Mouse (Mus musculus) thymus, adult 2 months (tissue): ENCODE data around the gene Gart. TPM values are rescaled to one million over a fixed set of nuclear protein-coding genes. Genes with fewer than 3 reads are reported as not detected.

Experiments used
- DNase-seq: peaks from one replicate; pipeline ENCODE4 v3.0.0; 2021
- H3K27ac ChIP-seq: fragments of 200-500 bp; 2 replicates; pipeline ENCODE4 v1.5.1; 2012; ENCODE audit warnings: low read length, control low read depth; ENCODE audit not compliant: control insufficient read depth, insufficient read depth
- H3K27me3 ChIP-seq: fragments of 200-500 bp; 2 replicates; pipeline ENCODE4 v1.6.1; 2012; ENCODE audit warnings: mild to moderate bottlenecking, low read length, moderate library complexity, mixed read lengths; ENCODE audit not compliant: control insufficient read depth, insufficient read depth
- H3K36me3 ChIP-seq: fragments of 200-500 bp; 2 replicates; pipeline ENCODE4 v1.6.1; 2012; ENCODE audit warnings: mild to moderate bottlenecking, low read length, moderate library complexity; ENCODE audit not compliant: control insufficient read depth, insufficient read depth
- H3K4me1 ChIP-seq: fragments of 200-500 bp; replicated peaks from 2 replicates; pipeline ENCODE4 v1.6.1; 2012; ENCODE audit warnings: low read length; ENCODE audit not compliant: control insufficient read depth, insufficient read depth
- H3K4me3 ChIP-seq: fragments of 200-500 bp; 2 replicates; pipeline ENCODE4 v1.5.1; 2012; ENCODE audit warnings: mild to moderate bottlenecking, low read length, control low read depth, moderate library complexity; ENCODE audit not compliant: control insufficient read depth, insufficient read depth
- CTCF ChIP-seq: fragments of 200-500 bp; IDR thresholded peaks from 2 replicates; pipeline ENCODE4 v1.5.1; 2012; ENCODE audit warnings: mild to moderate bottlenecking, control low read depth, low read length, moderate library complexity, borderline replicate concordance; ENCODE audit not compliant: control insufficient read depth, poor library complexity, insufficient read depth; ENCODE audit errors: extremely low read depth
- POLR2A ChIP-seq: fragments of 200-500 bp; IDR thresholded peaks from 2 replicates; pipeline ENCODE4 v1.6.1; 2012; ENCODE audit warnings: mild to moderate bottlenecking, low read length, control low read depth, moderate library complexity; ENCODE audit not compliant: control insufficient read depth, poor library complexity, insufficient read depth; ENCODE audit errors: extremely low read depth
- WGBS: fragments of 180-500 bp; shearing (Covaris S2); methylation state at CpG from one replicate; pipeline ENCODE4 v1.1.7; 2018; 5-methylcytosine and 5-hydroxymethylcytosine counted together
- polyA plus RNA-seq: library from polyadenylated mRNA; depleted of rRNA; stranded (reverse); fragments of >200 nt; gene quantifications from 2 replicates; pipeline ENCODE4 v1.2.3, GENCODE M21; 2012; rRNA removed

The Gart gene
- polyA plus RNA-seq, 1 experiment: 44.6 TPM

- Histone ChIP-seq H3K27ac (no peak overlapping the region), H3K4me1 (no peaks in the 10 kb centered on the region), H3K36me3 (peaks cover 18% of the 10 kb centered on the region), H3K27me3 (no peaks in the 10 kb centered on the region), H3K4me3 (no peak overlapping the region)
- 94% methylated on average over 14 of the region's 14 CpGs for WGBS
- TF ChIP-seq CTCF (no peak), POLR2A (no peak)
- no peak for DNase-seq
Measured at GRCm38 (mm10) chr16:91578980-91579720, 67.6 kb downstream of the Gart start.

GRCm38 (mm10) chr16:91575151-91575550 is 71.6 kb downstream of the Gart start:
- H3K27me3 ChIP-seq: no peaks in the 10 kb centered on the region
- no peak for DNase-seq
- peaks cover 15% of the 10 kb centered on the region for H3K36me3 ChIP-seq
- WGBS: 98% methylated on average over 13 of the region's 13 CpGs
- no peak for TF ChIP-seq POLR2A
- TF ChIP-seq CTCF: no peak
- H3K4me1 ChIP-seq: no peaks in the 10 kb centered on the region
- no peak overlapping the region for H3K27ac ChIP-seq
- H3K4me3 ChIP-seq: no peak overlapping the region

Other genes starting within 250 kb of the Gart start
- 28.5 and 35.6 TPM in 2 replicates for gene Il10rb, start 240.8 kb downstream of the Gart start, polyA plus RNA-seq
- 47.0 and 49.1 TPM in 2 replicates for gene Ifnar1, start 161.7 kb downstream of the Gart start, polyA plus RNA-seq
- 33.4 and 34.4 TPM in 2 replicates for gene Ifngr2, start 99.9 kb downstream of the Gart start, polyA plus RNA-seq
- gene Tmem50b, start 49.2 kb downstream of the Gart start, polyA plus RNA-seq: 34.8 and 37.8 TPM in 2 replicates
- gene Dnajc28, start 27.9 kb downstream of the Gart start, polyA plus RNA-seq: 1.3 and 2.0 TPM in 2 replicates
- gene Son, start 554 bp upstream of the Gart start, polyA plus RNA-seq: 258 and 261 TPM in 2 replicates
- gene Donson, start 41.8 kb upstream of the Gart start, polyA plus RNA-seq: 19.5 and 28.8 TPM in 2 replicates
- 19.1 and 21.7 TPM in 2 replicates for gene Cryzl1, start 82.0 kb upstream of the Gart start, polyA plus RNA-seq
- gene Itsn1, start 82.3 kb upstream of the Gart start, polyA plus RNA-seq: 8.9 and 12.9 TPM in 2 replicates